In the genomic region with DNA sequence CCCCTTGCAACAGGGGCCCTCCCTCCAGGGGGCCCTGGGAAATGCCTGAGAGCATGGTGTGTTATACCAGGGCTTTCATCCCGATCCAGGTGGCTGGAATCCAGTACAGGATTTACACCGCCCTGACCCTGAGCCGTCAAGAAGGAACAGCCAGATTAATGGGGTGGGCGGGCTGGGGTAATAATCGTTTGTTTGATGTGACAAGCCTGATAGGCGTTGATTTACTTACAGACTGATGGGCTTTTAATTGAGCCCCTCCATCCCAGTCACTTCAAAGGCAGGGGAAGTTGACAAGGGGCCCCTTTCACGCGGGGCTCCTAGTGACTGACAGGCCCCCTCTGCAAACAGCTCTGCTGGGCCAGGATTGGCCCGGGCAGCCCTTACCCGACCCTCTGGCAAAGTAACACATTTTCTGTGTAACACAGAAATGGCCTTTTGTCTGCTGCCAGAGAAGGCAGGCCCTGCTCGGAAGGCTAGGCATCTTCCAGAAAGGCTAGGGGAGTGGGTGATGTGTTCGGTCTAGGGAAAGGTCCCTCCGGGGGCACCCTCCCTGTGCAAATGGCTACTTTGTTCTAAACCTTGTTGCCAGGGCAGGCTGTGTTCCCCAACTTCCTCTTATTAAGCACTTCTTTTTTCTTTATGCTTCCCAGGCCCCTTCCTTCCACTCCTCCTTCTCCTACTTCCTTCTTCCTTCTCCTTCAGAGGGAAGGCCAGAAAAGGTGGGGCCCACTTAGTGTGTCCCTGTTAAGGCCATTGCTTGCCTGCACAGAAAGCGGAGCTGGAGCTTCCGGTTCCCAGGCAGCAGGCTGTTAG, we compare ENCODE assay signal across 7 mouse cellular contexts. TPM values are rescaled to one million over a fixed set of nuclear protein-coding genes. Genes with fewer than 3 reads are reported as not detected.
A peak's percentile ranks its signal among the peaks of the same experiment; 100 is the strongest.
DNase-seq lines count a peak whose midpoint lies in the region; ATAC-seq lines count a peak whose summit lies in the region.

No protein-coding gene starts in this region.

- WGBS in heart, embryonic 15.5 days: 21% methylated on average over 15 of the region's 15 CpGs

- intact Hi-C loops in left cerebral cortex, postnatal 10 days (cut with DNase I): no loop called here
- intact Hi-C loops in left cerebral cortex, postnatal 36 days (cut with DNase I): no loop called here

- H3K27me3 ChIP-seq in heart, embryonic 15.5 days: no peaks in the 10 kb centered on the region

- peak overlapping the region; percentile 16; the same call in 1 of the 2 replicates for H3K4me2 ChIP-seq in heart, embryonic 15.5 days

- peaks cover 14% of the 10 kb centered on the region for H3K4me1 ChIP-seq in heart, embryonic 15.5 days (replicated peaks)

- no peaks in the 10 kb centered on the region for H3K36me3 ChIP-seq in heart, embryonic 15.5 days

- no peak overlapping the region for H3K9ac ChIP-seq in heart, embryonic 15.5 days

- H3K4me3 ChIP-seq in heart, embryonic 15.5 days: no peak overlapping the region

- peak; percentile 44; the same call in 1 of the 2 replicates for ATAC-seq in heart, embryonic 15.5 days (replicated peaks; ENCODE audit: insufficient number of reproducible peaks, insufficient read depth, low FRiP score, low read depth)

- H3K9me3 ChIP-seq in heart, embryonic 15.5 days (replicated peaks): no peaks in the 10 kb centered on the region

- peak; percentile 40 to 52 for DNase-seq in left cerebral cortex, postnatal 10 days (ENCODE audit: extremely low spot score in 1 of 2, low spot score in 2 of 2)
- DNase-seq in left cerebral cortex, postnatal 36 days (ENCODE audit: low spot score in 2 of 2): no peak
- peak; percentile 88 for DNase-seq in embryo, embryonic 10 days (ENCODE audit: low spot score)
- DNase-seq in lung, postnatal 36 days: peak; percentile 44
- DNase-seq in right cerebral cortex, postnatal 4 days: peak; percentile 36
- no peak for DNase-seq in spleen, adult 18-20 months

- H3K27ac ChIP-seq in heart, embryonic 15.5 days: peak overlapping the region; percentile 23

RNA-seq across cellular contexts. Expression of gene Zfp703, which starts 15.7 kb away (rescaled TPM):
- total RNA-seq in left cerebral cortex, postnatal 10 days (2021): 10 to 100 TPM; 29.9 to 32.2 TPM
- total RNA-seq in left cerebral cortex, postnatal 36 days (2021): 10 to 100 TPM; 44.8 to 44.9 TPM
- polyA plus RNA-seq in heart, embryonic 15.5 days (2015; fragmentation: Nextera tagmentation; extraction: Ambion mirVana): 4.7 and 8.5 TPM in 2 replicates

Comparison
In these comparisons a context has a peak if more than half of its experiments do, and no peak if none do; other contexts are left out.
1. DNase-seq: peak in left cerebral cortex, postnatal 10 days (2 of 2), embryo, embryonic 10 days (single experiment), lung, postnatal 36 days (single experiment) and right cerebral cortex, postnatal 4 days (single experiment); none in left cerebral cortex, postnatal 36 days (0 of 2) and spleen, adult 18-20 months (0 of 2).